Mouse (Mus musculus) thymus, adult 18-20 months (tissue): Measurements from ENCODE around the gene Cx3cr1.

Experiments used
- DNase-seq, 2 experiments: peaks; one replicate each; pipeline ENCODE4 v3.0.0; 2022; ENCODE audit warnings: mixed read lengths in 2 of 2

Cx3cr1 gene

GRCm38 (mm10) chr9:119973869-119974520 is 95.7 kb downstream of the Cx3cr1 start:
- no peak for DNase-seq

DNA sequence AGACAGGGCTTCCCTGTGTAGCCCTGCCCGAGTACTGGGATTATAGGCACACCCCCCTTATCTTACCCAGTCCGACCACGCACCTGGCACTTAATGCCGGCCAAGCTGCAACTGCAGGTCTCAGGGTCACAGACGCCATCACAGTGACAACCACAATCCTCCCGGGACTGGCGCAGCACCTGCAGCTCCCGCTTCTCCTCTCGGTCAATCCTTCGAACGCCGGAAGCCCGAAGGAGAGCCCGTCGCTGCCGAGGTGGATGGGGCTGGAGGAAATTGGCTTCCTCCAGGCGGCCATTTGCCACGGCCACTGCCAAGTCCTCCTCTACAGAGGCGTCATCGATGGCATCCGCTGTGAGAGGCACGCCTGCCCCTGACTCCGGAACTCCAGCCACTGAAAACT is 96.4 kb downstream of the Cx3cr1 start:
- DNase-seq = no peak

- no peak for DNase-seq
These were observed 97.1 kb downstream of the Cx3cr1 start for GRCm38 (mm10) chr9:119972582-119972981.

- DNase-seq = no peak
These were observed 97.5 kb downstream of the Cx3cr1 start for GRCm38 (mm10) chr9:119972166-119972565.

DNA sequence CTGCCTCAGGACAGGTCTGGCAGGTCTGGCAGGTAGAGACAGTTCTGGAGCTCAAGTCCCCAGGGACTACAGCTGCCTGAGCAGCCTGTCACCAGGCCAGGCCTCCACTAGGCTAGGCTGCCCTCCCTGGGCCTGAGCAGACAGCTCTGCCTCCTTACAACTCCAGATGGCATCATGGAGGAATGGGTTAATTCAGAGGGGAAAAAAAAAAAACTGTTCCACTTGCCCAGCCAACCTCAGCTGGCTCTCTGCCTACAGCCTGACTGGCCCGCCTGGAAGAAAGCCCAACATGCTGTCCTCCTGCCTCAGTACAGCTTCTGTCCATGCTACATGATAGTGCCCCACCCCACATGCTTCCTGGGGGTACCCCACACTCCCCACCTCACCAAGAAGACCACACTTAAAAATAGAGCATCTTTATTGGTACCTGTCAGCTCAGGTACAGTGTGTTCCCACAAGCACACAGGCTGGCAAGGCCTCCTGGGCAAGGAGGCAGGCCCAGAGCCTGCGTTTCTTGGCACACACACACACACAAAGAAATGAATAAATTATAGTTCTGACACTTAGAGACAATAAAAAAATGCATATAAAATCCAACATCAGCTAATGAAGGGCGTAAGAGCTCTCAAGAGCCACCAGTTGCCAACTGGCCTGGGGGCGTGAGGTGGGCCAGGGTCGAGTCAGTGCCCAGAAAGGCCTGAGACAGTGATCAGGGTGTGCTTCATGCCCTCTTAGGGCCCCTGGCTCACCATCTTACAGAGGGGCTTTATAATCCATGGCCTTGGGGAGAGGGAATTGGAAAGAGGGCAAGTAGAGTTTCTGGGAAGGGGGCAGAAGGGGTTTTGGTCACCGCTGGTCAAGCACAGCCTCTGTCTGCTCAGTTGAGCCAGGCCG is 98.7 kb downstream of the Cx3cr1 start:
- no peak for DNase-seq

DNA sequence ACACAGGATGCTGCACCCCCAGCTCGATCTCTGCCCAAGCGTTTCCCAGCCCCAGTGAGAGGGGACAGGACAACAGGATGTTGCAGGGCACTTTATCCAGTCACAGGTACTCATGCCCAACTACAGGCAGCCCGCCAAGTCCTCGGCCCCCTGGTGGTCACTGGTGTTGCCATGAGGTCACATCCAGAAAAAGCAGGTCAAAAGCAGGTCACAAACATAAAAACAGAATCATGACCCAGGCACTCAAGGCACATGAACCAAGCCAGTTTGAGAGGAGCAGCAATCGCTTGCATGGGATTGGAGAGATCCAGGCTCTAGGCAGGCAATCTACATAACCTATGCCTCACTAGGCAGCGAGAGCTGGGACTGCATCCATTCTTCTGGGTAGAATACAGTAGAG is 99.5 kb downstream of the Cx3cr1 start:
- no peak for DNase-seq

GRCm38 (mm10) chr9:119969811-119970210 is 99.9 kb downstream of the Cx3cr1 start:
- no peak for DNase-seq

DNA sequence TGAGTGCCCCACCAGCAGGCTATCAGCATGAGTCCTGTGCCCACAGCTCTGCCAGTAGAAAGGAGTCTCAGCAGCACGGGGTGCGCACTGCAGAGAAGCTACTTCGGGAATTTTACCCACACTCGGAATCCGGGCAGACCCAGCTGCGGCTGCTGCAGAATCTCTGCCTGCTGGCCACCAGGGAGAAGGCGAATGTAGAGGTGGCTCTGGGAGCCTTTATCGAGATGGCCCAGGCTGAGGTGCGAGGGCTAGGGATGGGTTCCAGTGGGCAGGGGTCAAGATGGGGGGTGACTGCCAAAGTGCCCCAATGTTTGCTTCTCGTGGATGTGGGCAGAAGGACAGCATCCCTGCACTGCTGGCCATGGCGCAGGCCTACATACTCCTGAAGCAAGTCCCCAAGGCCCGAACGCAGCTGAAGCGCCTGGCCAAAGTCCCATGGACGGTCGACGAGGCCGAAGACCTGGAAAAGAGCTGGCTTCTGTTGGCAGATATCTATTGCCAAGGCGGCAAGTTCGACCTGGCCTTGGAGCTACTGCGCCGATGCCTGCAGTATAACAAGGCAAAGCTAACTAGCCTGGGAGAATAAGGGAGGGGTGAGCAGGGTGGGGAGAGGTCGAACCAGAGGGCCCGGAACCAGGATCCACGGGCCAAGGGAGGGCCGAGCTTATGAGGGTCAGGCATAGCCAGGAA is 103.3 kb downstream of the Cx3cr1 start:
- no peak for DNase-seq

GRCm38 (mm10) chr9:119965186-119965585 is 104.5 kb downstream of the Cx3cr1 start:
- DNase-seq = no peak

- DNase-seq = no peak
These were observed 105.5 kb downstream of the Cx3cr1 start for GRCm38 (mm10) chr9:119964206-119964605.

DNA sequence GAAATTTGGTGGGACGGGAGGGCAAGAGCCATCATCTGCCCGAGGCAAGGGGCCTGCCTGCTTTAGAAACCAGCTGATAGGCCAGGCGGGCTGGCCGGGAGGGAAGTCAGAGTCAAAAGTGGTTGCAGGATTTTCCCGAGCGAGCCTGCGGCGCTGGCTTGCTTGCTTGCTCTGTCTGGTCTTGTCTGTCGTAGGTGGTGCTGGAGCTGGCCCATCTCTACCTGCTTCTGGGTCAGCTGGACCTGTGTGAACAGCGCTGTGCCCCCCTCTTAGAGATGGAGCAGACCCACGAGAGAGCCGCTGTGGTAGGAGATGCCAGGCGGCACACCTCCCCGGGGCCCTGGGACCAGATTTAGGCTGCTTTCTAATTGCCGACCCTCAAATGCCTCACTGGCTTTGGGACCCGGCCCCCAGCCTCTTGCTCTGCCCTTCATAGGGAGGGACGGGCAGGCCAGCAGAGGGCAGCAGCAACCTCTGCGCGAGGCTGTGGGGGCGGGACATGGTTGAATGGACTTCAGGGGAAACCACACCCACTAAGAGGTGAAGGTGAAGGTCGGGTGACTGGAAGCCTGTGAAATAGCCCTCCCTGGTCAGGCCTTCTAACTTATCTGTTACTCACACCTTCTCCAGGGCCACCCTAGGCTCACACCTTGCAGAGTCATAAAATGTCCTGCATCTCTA is 106.6 kb downstream of the Cx3cr1 start:
- DNase-seq = peak; percentile 59 to 65

DNA sequence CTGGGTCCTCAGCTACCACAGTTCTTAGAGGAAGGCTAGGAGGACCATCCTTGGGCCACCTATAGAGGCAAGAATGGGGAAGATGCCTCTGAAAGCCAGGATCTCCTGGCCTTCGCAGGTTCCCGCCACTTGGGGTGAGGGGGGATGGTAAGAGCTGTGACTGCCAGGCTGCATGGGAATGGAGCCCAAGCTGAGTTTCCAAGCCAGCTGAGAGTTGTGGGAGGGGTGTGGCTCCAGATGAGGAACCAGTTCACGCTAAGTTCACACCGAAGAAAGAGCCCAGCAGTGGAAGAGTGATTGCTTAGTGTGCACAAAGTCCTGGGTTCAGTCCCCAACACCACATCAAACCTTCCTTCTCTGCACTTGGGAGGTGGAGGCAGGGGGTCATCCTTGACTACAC is 107.5 kb downstream of the Cx3cr1 start:
- DNase-seq = no peak

DNA sequence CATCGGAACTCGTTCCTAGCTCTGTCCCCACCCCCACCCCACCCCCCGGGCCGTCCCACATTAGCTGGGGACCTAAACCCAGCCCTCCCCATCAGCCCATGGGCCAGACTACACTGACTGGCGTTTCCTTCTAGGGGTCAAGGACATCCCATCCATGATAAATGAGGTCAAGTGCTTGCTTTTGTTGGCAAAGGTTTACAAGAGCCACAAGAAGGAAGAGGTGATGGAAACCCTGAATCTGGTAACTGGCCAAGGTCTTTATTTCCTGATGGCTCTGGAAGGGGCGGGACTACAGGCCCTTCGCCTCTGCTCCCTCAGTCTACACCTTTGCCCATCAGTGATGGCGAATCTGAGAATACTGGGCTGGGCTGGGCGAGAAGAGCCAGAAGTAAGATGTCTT is 110.8 kb downstream of the Cx3cr1 start:
- DNase-seq = no peak

DNA sequence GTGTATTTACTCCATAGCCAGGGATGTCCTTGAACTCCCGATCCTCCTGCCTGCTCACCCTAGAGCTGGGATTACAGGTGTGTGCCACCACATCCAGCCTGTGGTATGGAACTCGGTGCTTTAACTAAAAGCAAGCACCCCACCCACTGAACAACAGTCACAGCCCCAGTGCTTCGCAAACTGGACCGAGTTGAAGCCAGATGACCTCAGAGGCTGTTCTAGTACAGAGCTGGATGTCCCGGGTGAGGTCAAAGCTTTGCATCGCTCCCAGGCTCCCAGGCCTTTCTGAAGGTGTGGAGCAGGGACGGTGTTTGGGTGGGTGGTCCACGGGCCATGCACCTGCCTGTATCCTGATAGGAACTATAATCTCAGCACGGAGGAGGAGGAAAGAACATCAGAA is 118.3 kb downstream of the Cx3cr1 start:
- no peak for DNase-seq

- DNase-seq = no peak
These were observed 119.2 kb downstream of the Cx3cr1 start for GRCm38 (mm10) chr9:119950434-119950833.

- DNase-seq = no peak
These were observed 120.9 kb downstream of the Cx3cr1 start for GRCm38 (mm10) chr9:119948804-119949203.

DNA sequence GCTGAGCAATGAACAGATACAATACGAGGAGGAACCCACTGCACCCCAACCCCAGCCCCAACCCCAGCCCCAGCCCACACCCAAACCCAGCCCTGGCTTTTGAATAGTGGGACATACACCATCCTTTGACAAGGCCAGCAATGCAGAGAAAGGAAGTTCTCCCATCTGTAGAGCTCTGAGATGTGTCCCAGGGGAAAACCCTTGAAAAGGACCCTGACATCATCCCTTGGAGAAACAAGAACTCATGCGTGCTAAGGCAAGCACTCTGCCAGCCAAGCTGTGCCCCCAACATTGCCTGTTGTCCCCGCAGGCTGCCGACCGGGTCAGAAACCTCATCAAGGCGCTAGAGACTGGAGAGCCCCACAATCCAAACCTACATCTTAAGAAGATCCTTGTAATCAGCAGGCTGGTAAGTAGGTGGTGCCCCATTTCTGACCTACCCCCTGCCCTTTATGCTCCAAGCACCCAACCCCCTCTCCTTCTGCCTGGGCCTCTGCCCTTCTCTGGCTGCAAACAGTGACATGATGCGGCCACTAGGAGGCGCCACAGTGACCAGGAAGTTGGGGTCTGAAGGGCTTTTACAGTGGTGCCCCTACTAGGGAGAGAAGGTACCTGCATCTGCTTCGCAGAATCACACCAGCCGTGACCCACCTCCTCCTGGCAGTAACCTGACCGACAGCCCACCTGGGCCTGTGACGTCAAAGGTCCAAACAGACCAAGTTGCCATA is 124.3 kb downstream of the Cx3cr1 start:
- peak; percentile 20 to 44 for DNase-seq

GRCm38 (mm10) chr9:119943326-119943725 is 126.4 kb downstream of the Cx3cr1 start:
- DNase-seq = no peak

- no peak for DNase-seq
These were observed 127.8 kb downstream of the Cx3cr1 start for GRCm38 (mm10) chr9:119941861-119942260.

DNA sequence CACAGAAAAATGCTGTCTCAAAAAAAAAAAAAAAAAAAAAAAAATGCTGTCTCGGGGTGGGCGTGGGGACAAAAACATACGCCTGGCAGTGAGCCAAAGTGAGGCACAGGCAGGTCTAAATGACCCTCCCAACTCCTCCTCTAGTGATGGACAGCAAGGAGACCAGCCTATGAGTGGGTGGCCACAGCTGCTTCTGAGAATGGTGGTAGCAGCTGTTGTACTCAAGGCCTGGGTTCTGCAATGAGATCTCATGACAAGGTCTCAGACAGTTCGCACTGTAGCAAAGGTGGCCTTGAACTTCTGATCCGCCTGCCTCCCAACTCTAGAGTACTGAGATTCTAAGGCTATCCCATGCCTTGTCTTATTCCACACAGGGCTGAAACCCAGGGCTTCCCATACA is 128.3 kb downstream of the Cx3cr1 start:
- no peak for DNase-seq

- no peak for DNase-seq
These were observed 130.0 kb downstream of the Cx3cr1 start for GRCm38 (mm10) chr9:119939646-119940045.

GRCm38 (mm10) chr9:119938496-119938895 is 131.2 kb downstream of the Cx3cr1 start:
- DNase-seq = no peak
